Comparison of ENCODE assay signal across 23 mouse cellular contexts in genomic region chrX:102121321-102121720, GRCm38 (mm10).
"Had no signal": no experiment of that assay in that cellular context is flagged by ENCODE, and none has a peak within 500 bp of the region (broad histone marks: within the 10 kb centered on the region; RNA-seq: fewer than 3 reads in every experiment).

No protein-coding gene starts in this region.

- H3K36me3 ChIP-seq: hindbrain, embryonic 15.5 days had no signal

- H3K4me2 ChIP-seq: heart, embryonic 12.5 days; hindbrain, embryonic 13.5 days; hindbrain, embryonic 15.5 days; kidney, embryonic 15.5 days; limb, embryonic 13.5 days; limb, embryonic 15.5 days had no signal

- ATAC-seq: hindbrain, postnatal 0 days; liver, postnatal 0 days had no signal

- H3K9me3 ChIP-seq: heart, embryonic 10.5 days; heart, embryonic 12.5 days; hindbrain, embryonic 13.5 days; hindbrain, embryonic 15.5 days; kidney, embryonic 15.5 days; limb, embryonic 13.5 days; limb, embryonic 15.5 days; liver, embryonic 13.5 days; liver, embryonic 15.5 days had no signal

- H3K27me3 ChIP-seq: heart, embryonic 12.5 days; hindbrain, embryonic 13.5 days; hindbrain, embryonic 15.5 days; liver, embryonic 13.5 days had no signal

- DNase-seq: gastrocnemius, postnatal 14 days; gastrocnemius, postnatal 36 days; heart, postnatal 10 days; heart, postnatal 36 days; kidney, adult 2 months; kidney, adult 9 months; kidney, postnatal 14 days; kidney, postnatal 4 days; left cerebral cortex, postnatal 4 days; liver, embryonic 13.5 days; liver, postnatal 0 days had no signal

- H3K4me1 ChIP-seq: heart, embryonic 10.5 days had no signal

- H3K9ac ChIP-seq: heart, embryonic 12.5 days; hindbrain, embryonic 13.5 days; hindbrain, embryonic 15.5 days; kidney, embryonic 15.5 days; limb, embryonic 13.5 days; limb, embryonic 15.5 days; liver, embryonic 15.5 days; liver, postnatal 0 days had no signal

- H3K27ac ChIP-seq: heart, embryonic 10.5 days; hindbrain, embryonic 13.5 days; hindbrain, embryonic 15.5 days; hindbrain, postnatal 0 days; kidney, embryonic 15.5 days; kidney, postnatal 0 days; layer of hippocampus, adult 2 months; left cerebral cortex, adult 2 months; limb, embryonic 13.5 days; limb, embryonic 15.5 days; liver, embryonic 13.5 days; liver, embryonic 15.5 days had no signal

- H3K4me3 ChIP-seq: heart, embryonic 10.5 days; heart, embryonic 12.5 days; hindbrain, embryonic 13.5 days; hindbrain, embryonic 15.5 days; kidney, embryonic 15.5 days; layer of hippocampus, adult 2 months; left cerebral cortex, adult 2 months; limb, embryonic 15.5 days; liver, embryonic 15.5 days had no signal
